Mouse (Mus musculus) lung, adult 2 months (tissue): ENCODE data around the gene Pex5.

Source experiments
- CTCF ChIP-seq: fragments of 200-500 bp; IDR thresholded peaks from 2 replicates; pipeline ENCODE4 v1.5.1; 2011; ENCODE audit warnings: mild to moderate bottlenecking, low read length, control low read depth; ENCODE audit not compliant: insufficient read depth
- POLR2A ChIP-seq: fragments of 200-500 bp; IDR thresholded peaks from 2 replicates; pipeline ENCODE4 v1.6.1; 2011; ENCODE audit warnings: low read depth, mild to moderate bottlenecking, control low read depth, low read length, borderline replicate concordance; ENCODE audit errors: extremely low read depth

DNA sequence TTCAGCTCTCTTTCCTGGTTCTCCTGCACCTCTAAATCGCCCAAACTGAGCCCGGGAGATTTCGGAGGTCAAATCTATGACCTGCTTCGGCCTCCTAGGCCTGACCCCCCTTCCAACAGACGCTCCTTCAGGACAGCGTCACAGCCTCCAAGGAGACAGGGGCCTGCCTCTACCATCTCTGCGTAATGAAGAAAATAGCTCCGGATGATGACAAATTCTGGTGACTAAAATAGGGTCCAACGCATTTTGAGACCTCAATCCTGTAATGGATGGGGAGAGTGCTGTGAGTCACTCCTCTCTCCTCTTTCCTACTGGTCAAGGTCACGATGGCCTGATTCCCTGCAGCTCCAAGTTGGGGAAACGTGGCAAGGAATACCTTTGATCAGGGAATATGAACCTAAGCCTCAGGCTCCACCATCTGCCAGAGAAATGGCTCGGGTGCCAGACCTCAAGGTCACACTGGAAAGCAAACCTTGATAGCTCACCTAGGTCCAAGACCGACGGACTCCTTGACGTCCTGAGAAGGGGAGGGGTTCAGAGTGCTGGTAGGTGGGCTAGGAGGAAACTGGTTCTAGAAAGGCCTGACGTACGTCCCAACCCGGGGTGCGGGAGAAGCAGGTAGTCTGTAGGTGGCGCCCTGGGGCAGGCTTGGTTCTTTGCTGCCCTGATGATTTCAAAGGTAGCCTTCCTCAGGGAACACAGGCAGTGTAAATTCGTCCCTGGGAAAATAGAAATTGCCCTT, 651 bp upstream of the Pex5 start:
- TF ChIP-seq CTCF (peak; percentile 68), POLR2A (no peak)
